Mouse (Mus musculus) stomach, embryonic 14.5 days (tissue): Measurements from ENCODE around the gene Knstrn. TPM values are rescaled to one million over a fixed set of nuclear protein-coding genes. Genes with fewer than 3 reads are reported as not detected.

Experiments used
- ATAC-seq: fragments of 200-750 bp; cut with Nextera tagmentation; 2 replicates; pipeline ENCODE4 v1.8.0; 2017; ENCODE audit warnings: low read depth, moderate TSS enrichment; ENCODE audit not compliant: insufficient number of reproducible peaks, insufficient read depth, low FRiP score
- H3K27ac ChIP-seq: fragments of 300-500 bp; sonication (generic); 2 replicates; pipeline ENCODE4 v1.5.1; 2014; ENCODE audit warnings: mild to moderate bottlenecking, low read length, moderate library complexity, mixed read lengths
- H3K27me3 ChIP-seq: fragments of 300-500 bp; sonication (generic); 2 replicates; pipeline ENCODE4 v1.6.1; 2014; ENCODE audit warnings: low read length, control low read depth, mixed read lengths; ENCODE audit not compliant: control insufficient read depth, insufficient read depth
- H3K36me3 ChIP-seq: fragments of 300-500 bp; sonication (generic); 2 replicates; pipeline ENCODE4 v1.6.1; 2014; ENCODE audit warnings: mild to moderate bottlenecking, control low read depth, low read length, moderate library complexity, mixed read lengths; ENCODE audit not compliant: control insufficient read depth, insufficient read depth
- H3K4me1 ChIP-seq: fragments of 300-500 bp; sonication (generic); 2 replicates; pipeline ENCODE4 v1.6.1; 2014; ENCODE audit warnings: low read length, control low read depth, mixed read lengths; ENCODE audit not compliant: control insufficient read depth, insufficient read depth
- H3K4me2 ChIP-seq: fragments of 300-500 bp; sonication (generic); replicated peaks from 2 replicates; pipeline ENCODE4 v1.6.1; 2014; ENCODE audit warnings: low read depth, low read length, control low read depth
- H3K4me3 ChIP-seq: fragments of 300-500 bp; sonication (generic); 2 replicates; pipeline ENCODE4 v1.5.1; 2014; ENCODE audit warnings: low read depth, low read length, control low read depth
- H3K9ac ChIP-seq: fragments of 300-500 bp; sonication (generic); replicated peaks from 2 replicates; pipeline ENCODE4 v1.6.1; 2014; ENCODE audit warnings: low read depth, mild to moderate bottlenecking, control low read depth, low read length, moderate library complexity, mixed read lengths
- H3K9me3 ChIP-seq: fragments of 300-500 bp; sonication (generic); 2 replicates; pipeline ENCODE4 v1.6.1; 2016; ENCODE audit warnings: low read depth, low read length, control low read depth; ENCODE audit not compliant: control insufficient read depth
- WGBS: fragments of 180-500 bp; shearing (Covaris S2); extraction: QIAGEN DNeasy Blood & Tissue Kit; methylation state at CpG from one replicate; pipeline ENCODE4 v1.1.7; 2014; 5-methylcytosine and 5-hydroxymethylcytosine counted together
- polyA plus RNA-seq: library from polyadenylated mRNA; unstranded; fragments of >200 nt; fragmentation: Nextera tagmentation; extraction: Ambion mirVana; gene quantifications from 2 replicates; pipeline ENCODE4 v1.2.1, GENCODE M21; 2014

Knstrn gene
- polyA plus RNA-seq, 1 experiment from 2014 or later, result 105 TPM

GRCm38 (mm10) chr2:118783663-118784062, 30.1 kb upstream of the Knstrn start:
- ATAC-seq, result no peak
- H3K27me3 ChIP-seq, result no peaks in the 10 kb centered on the region
- no peaks in the 10 kb centered on the region for H3K36me3 ChIP-seq
- no peaks in the 10 kb centered on the region for H3K9me3 ChIP-seq
- no peak overlapping the region for H3K4me3 ChIP-seq
- no peak overlapping the region for H3K27ac ChIP-seq
- H3K9ac ChIP-seq, result no peak overlapping the region
- 87% methylated on average over 7 of the region's 7 CpGs for WGBS
- no peaks in the 10 kb centered on the region for H3K4me1 ChIP-seq
- H3K4me2 ChIP-seq, result no peak overlapping the region

GRCm38 (mm10) chr2:118786525-118786924, 27.3 kb upstream of the Knstrn start:
- ATAC-seq, result no peak

GRCm38 (mm10) chr2:118789501-118789900, 24.3 kb upstream of the Knstrn start:
- Histone ChIP-seq H3K36me3 (no peaks in the 10 kb centered on the region), H3K27me3 (no peaks in the 10 kb centered on the region), H3K4me1 (no peaks in the 10 kb centered on the region; the same call in 1 of the 2 replicates), H3K9me3 (no peaks in the 10 kb centered on the region), H3K27ac (no peak overlapping the region), H3K9ac (no peak overlapping the region), H3K4me2 (no peak overlapping the region), H3K4me3 (no peak overlapping the region)
- WGBS, result 92% methylated on average over 11 of the region's 11 CpGs
- no peak for ATAC-seq

More at GRCm38 (mm10) chr2:118786525-118786924, 27.3 kb upstream of the Knstrn start:
- no peak overlapping the region for H3K27ac ChIP-seq
- H3K36me3 ChIP-seq, result no peaks in the 10 kb centered on the region
- H3K27me3 ChIP-seq, result no peaks in the 10 kb centered on the region
- H3K9me3 ChIP-seq, result no peaks in the 10 kb centered on the region
- no peaks in the 10 kb centered on the region; the same call in 1 of the 2 replicates for H3K4me1 ChIP-seq
- H3K9ac ChIP-seq, result no peak overlapping the region
- H3K4me3 ChIP-seq, result no peak overlapping the region
- WGBS, result 71% methylated on average over 5 of the region's 5 CpGs
- no peak overlapping the region for H3K4me2 ChIP-seq

- no peaks in the 10 kb centered on the region; the same call in 1 of the 2 replicates for H3K4me1 ChIP-seq
- no peak overlapping the region for H3K9ac ChIP-seq
Observed at GRCm38 (mm10) chr2:118790221-118790550, 23.6 kb upstream of the Knstrn start.

GRCm38 (mm10) chr2:118790551-118791525, 23.0 kb upstream of the Knstrn start:
- Histone ChIP-seq H3K4me3 (no peak overlapping the region), H3K36me3 (no peaks in the 10 kb centered on the region), H3K9me3 (no peaks in the 10 kb centered on the region), H3K27ac (no peak overlapping the region), H3K4me2 (peak overlapping the region; percentile 22), H3K4me1 (no peaks in the 10 kb centered on the region; the same call in 1 of the 2 replicates), H3K9ac (no peak overlapping the region), H3K27me3 (no peaks in the 10 kb centered on the region)
- peak; percentile 47; the same call in 1 of the 2 replicates for ATAC-seq
- 24% methylated on average over 44 of the region's 44 CpGs for WGBS

More at GRCm38 (mm10) chr2:118790221-118790550, 23.6 kb upstream of the Knstrn start:
- ATAC-seq, result no peak; the same call in 1 of the 2 replicates
- Histone ChIP-seq H3K27me3 (no peaks in the 10 kb centered on the region), H3K36me3 (no peaks in the 10 kb centered on the region), H3K4me3 (no peak overlapping the region), H3K27ac (no peak overlapping the region), H3K4me2 (peak overlapping the region; percentile 22), H3K9me3 (no peaks in the 10 kb centered on the region)
- 52% methylated on average over 12 of the region's 12 CpGs for WGBS

- WGBS, result 94% methylated on average over 26 of the region's 26 CpGs
- ATAC-seq, result no peak
- H3K4me1 ChIP-seq, result no peaks in the 10 kb centered on the region; the same call in 1 of the 2 replicates
Observed at GRCm38 (mm10) chr2:118791591-118792258, 22.1 kb upstream of the Knstrn start.

GRCm38 (mm10) chr2:118792259-118792613, 21.6 kb upstream of the Knstrn start:
- ATAC-seq, result no peak
- Histone ChIP-seq H3K27me3 (no peaks in the 10 kb centered on the region), H3K9ac (no peak overlapping the region), H3K36me3 (no peaks in the 10 kb centered on the region), H3K4me1 (no peaks in the 10 kb centered on the region; the same call in 1 of the 2 replicates), H3K4me2 (no peak overlapping the region), H3K9me3 (no peaks in the 10 kb centered on the region), H3K4me3 (no peak overlapping the region), H3K27ac (no peak overlapping the region)
- 80% methylated on average over 4 of the region's 4 CpGs for whole genome bisulfite sequencing

More at GRCm38 (mm10) chr2:118791591-118792258, 22.1 kb upstream of the Knstrn start:
- Histone ChIP-seq H3K4me2 (no peak overlapping the region), H3K36me3 (no peaks in the 10 kb centered on the region), H3K27me3 (no peaks in the 10 kb centered on the region), H3K4me3 (no peak overlapping the region), H3K9ac (no peak overlapping the region), H3K9me3 (no peaks in the 10 kb centered on the region), H3K27ac (no peak overlapping the region)

- no peaks in the 10 kb centered on the region for H3K36me3 ChIP-seq
- H3K27ac ChIP-seq, result no peak overlapping the region
- H3K4me3 ChIP-seq, result no peak overlapping the region
- H3K9me3 ChIP-seq, result no peaks in the 10 kb centered on the region
- no peaks in the 10 kb centered on the region; the same call in 1 of the 2 replicates for H3K4me1 ChIP-seq
- no peak overlapping the region for H3K4me2 ChIP-seq
- ATAC-seq, result no peak
- 81% methylated on average over 4 of the region's 4 CpGs for WGBS
- H3K27me3 ChIP-seq, result no peaks in the 10 kb centered on the region
- no peak overlapping the region for H3K9ac ChIP-seq
Observed at GRCm38 (mm10) chr2:118793636-118794035, 20.2 kb upstream of the Knstrn start.
